Mouse (Mus musculus): ENCODE results near the gene Sp6. TPM values are rescaled to one million over a fixed set of nuclear protein-coding genes. Genes with fewer than 3 reads are reported as not detected.
A peak's percentile ranks its signal among the peaks of the same experiment; 100 is the strongest.

Sp6 gene
- total and polyA plus RNA-seq, 3 experiments, result 10.1 to 65.5 (median 18.4) TPM

DNA sequence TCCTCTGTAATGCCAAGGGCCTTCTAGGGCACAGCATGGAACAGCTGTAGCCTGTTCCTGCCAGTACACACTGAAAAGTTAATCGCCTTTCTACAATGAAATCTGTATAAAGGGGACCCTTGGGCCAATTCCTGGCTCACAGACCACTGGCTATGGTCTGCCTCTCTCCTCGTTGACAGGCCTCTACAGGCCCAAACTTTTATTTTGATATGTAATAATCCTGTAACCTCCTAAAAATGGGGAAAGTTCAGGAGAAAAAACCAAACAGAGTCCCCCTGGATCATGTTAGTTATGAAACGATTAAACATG is 36.9 kb upstream of the Sp6 start:
- peak overlapping the region; percentile 88 for H3K9ac ChIP-seq (ENCODE audit: insufficient read depth, low read depth)
- dilution Hi-C loops (cut with MboI; ENCODE audit: extremely low pct_ligation_motif_present, extremely low pct_unique_long_range_greater_than_20kb, low sequenced_read_pairs), result no loop called here
- H3K79me2 ChIP-seq (replicated peaks; ENCODE audit: control insufficient read depth, extremely low read depth, insufficient read depth, poor library complexity, severe bottlenecking), result peaks cover 38% of the 10 kb centered on the region
- DNase-seq (ENCODE audit: extremely low read depth), result no peak
- H3K27ac ChIP-seq (ENCODE audit: insufficient read depth, low read depth), result no peak overlapping the region
- peaks cover 20 to 55% of the 10 kb centered on the region in 2 experiments for H3K4me1 ChIP-seq (ENCODE audit: control insufficient read depth in 1 of 2, insufficient read depth in 2 of 2)
- H3K9me3 ChIP-seq (replicated peaks; ENCODE audit: low read length), result no peaks in the 10 kb centered on the region
- in situ Hi-C loops (cut with MboI; ENCODE audit: low pct_ligation_motif_present, low pct_unique_long_range_greater_than_20kb, low sequenced_read_pairs), result no loop called here
- no peak for TF ChIP-seq E2F4 (IDR thresholded peaks at IDR 0.05; ENCODE audit: insufficient replicate concordance, low read depth, low read length)
- TF ChIP-seq ZMIZ1 (IDR thresholded peaks at IDR 0.05; ENCODE audit: low read depth, low read length), result no peak
- no peak for TF ChIP-seq ZC3H11A (IDR thresholded peaks at IDR 0.05; ENCODE audit: low read depth, low read length)
- no peak for TF ChIP-seq ELF1 (IDR thresholded peaks at IDR 0.05; ENCODE audit: low read depth, low read length)
- no peak for TF ChIP-seq KAT2A (IDR thresholded peaks at IDR 0.05; ENCODE audit: insufficient replicate concordance, low read length)
- TF ChIP-seq CHD1 (IDR thresholded peaks at IDR 0.05; ENCODE audit: low read depth, low read length), result no peak
- no peak for TF ChIP-seq POLR2AphosphoS2 (IDR thresholded peaks at IDR 0.05; ENCODE audit: low read depth, low read length)
- no peak for TF ChIP-seq HCFC1 (IDR thresholded peaks at IDR 0.05; ENCODE audit: low read depth, low read length)
- TF ChIP-seq ETS1 (conservative IDR thresholded peaks at IDR 0.05; ENCODE audit: low read depth, low read length), result no peak
- TF ChIP-seq MAZ (IDR thresholded peaks at IDR 0.05; ENCODE audit: low read depth, low read length), result no peak
- no peak for TF ChIP-seq ZKSCAN1 (IDR thresholded peaks at IDR 0.05; ENCODE audit: borderline replicate concordance, low read depth, low read length)
- no peak for TF ChIP-seq MYC (IDR thresholded peaks at IDR 0.05; ENCODE audit: low read depth, low read length)
- TF ChIP-seq RCOR1 (conservative IDR thresholded peaks at IDR 0.05; ENCODE audit: low read depth, low read length), result no peak
- no peak for TF ChIP-seq MAX (IDR thresholded peaks at IDR 0.05; ENCODE audit: low read length)
- TF ChIP-seq PAX5 (IDR thresholded peaks at IDR 0.05; ENCODE audit: low read length), result no peak
- TF ChIP-seq SIN3A (IDR thresholded peaks at IDR 0.05; ENCODE audit: low read length), result no peak
- TF ChIP-seq USF2 (conservative IDR thresholded peaks at IDR 0.05; ENCODE audit: low read depth, low read length), result no peak
- TF ChIP-seq IRF4 (IDR thresholded peaks at IDR 0.05; ENCODE audit: low read depth, low read length), result no peak
- TF ChIP-seq NRF1 (IDR thresholded peaks at IDR 0.05; ENCODE audit: low read depth, low read length), result no peak
- no peak for TF ChIP-seq SMC3 (IDR thresholded peaks at IDR 0.05; ENCODE audit: low read depth, low read length)
- peaks cover 0 to 26% of the 10 kb centered on the region in 2 experiments for H3K36me3 ChIP-seq (replicated peaks in 1 of 2; ENCODE audit: control insufficient read depth in 1 of 2, insufficient read depth in 1 of 2, low read length in 1 of 2)
- no peaks in the 10 kb centered on the region for H3K27me3 ChIP-seq (replicated peaks)
- H3K4me3 ChIP-seq (replicated peaks in 1 of 3; ENCODE audit: low read depth in 2 of 3, low read length in 2 of 3, poor library complexity in 1 of 3), result peak overlapping the region; percentile 78 to 93 (median 88)
- peak overlapping the region; percentile 86 for H3K4me2 ChIP-seq (ENCODE audit: insufficient read depth, low read depth, poor library complexity, severe bottlenecking)

DNA sequence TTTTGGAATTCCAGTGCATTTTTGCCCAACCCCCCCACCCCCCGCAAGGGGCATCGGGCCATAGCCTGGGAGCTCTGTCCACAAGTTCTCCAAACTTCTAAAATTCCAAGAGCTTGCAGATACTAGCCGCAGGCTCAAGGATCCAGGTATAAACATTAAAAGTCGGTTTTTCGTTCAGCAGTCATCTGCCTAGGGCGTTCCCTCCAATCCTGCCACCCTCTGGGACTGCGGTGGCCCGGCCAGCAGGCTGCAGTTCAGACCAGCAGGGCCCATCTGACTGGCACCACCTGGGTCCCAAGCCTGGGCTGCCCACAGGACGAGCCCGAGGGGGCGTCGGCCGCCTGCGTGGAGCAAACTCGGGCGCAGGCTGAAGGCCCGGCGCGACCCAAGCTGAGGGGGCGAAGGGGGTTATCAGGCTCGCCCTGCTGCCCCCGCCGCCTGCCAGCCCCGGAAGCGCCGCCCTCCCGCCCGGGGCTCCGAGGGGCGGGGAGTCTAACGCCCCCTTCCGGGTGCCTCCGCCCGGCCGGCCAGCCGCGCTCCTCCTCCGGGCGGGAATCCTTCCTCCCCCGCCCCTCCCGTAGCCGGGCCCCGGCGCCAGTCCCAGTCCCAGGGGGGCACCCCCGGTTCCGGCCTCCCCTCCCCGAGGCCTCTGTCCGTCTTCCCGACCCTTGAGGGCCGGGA is 36.1 kb upstream of the Sp6 start:
- Histone ChIP-seq H3K9ac (ENCODE audit: insufficient read depth, low read depth) (peak overlapping the region; percentile 88), H3K79me2 (replicated peaks; ENCODE audit: control insufficient read depth, extremely low read depth, insufficient read depth, poor library complexity, severe bottlenecking) (peaks cover 36% of the 10 kb centered on the region), H3K36me3 (replicated peaks in 1 of 2; ENCODE audit: control insufficient read depth in 1 of 2, insufficient read depth in 1 of 2, low read length in 1 of 2) (peaks cover 0 to 24% of the 10 kb centered on the region in 2 experiments), H3K9me3 (replicated peaks; ENCODE audit: low read length) (no peaks in the 10 kb centered on the region), H3K4me1 (ENCODE audit: control insufficient read depth in 1 of 2, insufficient read depth in 2 of 2) (peaks cover 23 to 61% of the 10 kb centered on the region in 2 experiments), H3K4me3 (replicated peaks in 1 of 3; ENCODE audit: low read depth in 2 of 3, low read length in 2 of 3, poor library complexity in 1 of 3) (peak overlapping the region; percentile 78 to 93 (median 88)), H3K27ac (ENCODE audit: insufficient read depth, low read depth) (peak overlapping the region; percentile 37; the same call in 1 of the 2 replicates), H3K4me2 (ENCODE audit: insufficient read depth, low read depth, poor library complexity, severe bottlenecking) (peak overlapping the region; percentile 86), H3K27me3 (replicated peaks) (no peaks in the 10 kb centered on the region)
- peak; percentile 78 for DNase-seq (ENCODE audit: extremely low read depth)
- dilution Hi-C loops (cut with MboI; ENCODE audit: extremely low pct_ligation_motif_present, extremely low pct_unique_long_range_greater_than_20kb, low sequenced_read_pairs), result no loop called here
- in situ Hi-C loops (cut with MboI; ENCODE audit: low pct_ligation_motif_present, low pct_unique_long_range_greater_than_20kb, low sequenced_read_pairs), result no loop called here
- no peak for TF ChIP-seq NRF1 (IDR thresholded peaks at IDR 0.05; ENCODE audit: low read depth, low read length)
- no peak for TF ChIP-seq ZNF384 (IDR thresholded peaks at IDR 0.05; ENCODE audit: low read depth, low read length)
- TF ChIP-seq MXI1 (IDR thresholded peaks at IDR 0.05; ENCODE audit: low read depth, low read length), result peak; percentile 84
- no peak for TF ChIP-seq ZKSCAN1 (IDR thresholded peaks at IDR 0.05; ENCODE audit: borderline replicate concordance, low read depth, low read length)
- peak; percentile 73; the same call in 1 of the 2 replicates for TF ChIP-seq NELFE (IDR thresholded peaks at IDR 0.05; ENCODE audit: low read depth, low read length)
- TF ChIP-seq SMC3 (IDR thresholded peaks at IDR 0.05; ENCODE audit: low read depth, low read length), result no peak
- TF ChIP-seq CTCF (conservative IDR thresholded peaks at IDR 0.05 in 1 of 2, IDR thresholded peaks at IDR 0.05 in 1 of 2; ENCODE audit: low read depth in 2 of 2, low read length in 2 of 2), result no peak; a peak in 1 of 4 replicates
- no peak for TF ChIP-seq POLR2AphosphoS2 (IDR thresholded peaks at IDR 0.05; ENCODE audit: low read depth, low read length)
- no peak for TF ChIP-seq JUND (conservative IDR thresholded peaks at IDR 0.05; ENCODE audit: low read depth, low read length)
- no peak for TF ChIP-seq E2F4 (IDR thresholded peaks at IDR 0.05; ENCODE audit: insufficient replicate concordance, low read depth, low read length)
- no peak for TF ChIP-seq RCOR1 (conservative IDR thresholded peaks at IDR 0.05; ENCODE audit: low read depth, low read length)
- no peak for TF ChIP-seq UBTF (IDR thresholded peaks at IDR 0.05; ENCODE audit: low read depth, low read length)
- no peak; the same call in 1 of the 2 replicates for TF ChIP-seq TCF12 (IDR thresholded peaks at IDR 0.05; ENCODE audit: low read depth, low read length)
- no peak for TF ChIP-seq KAT2A (IDR thresholded peaks at IDR 0.05; ENCODE audit: insufficient replicate concordance, low read length)
- no peak for TF ChIP-seq GABPA (IDR thresholded peaks at IDR 0.05; ENCODE audit: insufficient replicate concordance, low read depth, low read length)
- TF ChIP-seq USF1 (IDR thresholded peaks at IDR 0.05; ENCODE audit: low read depth, low read length), result no peak
- no peak for TF ChIP-seq MAFK (IDR thresholded peaks at IDR 0.05; ENCODE audit: insufficient replicate concordance, low read length)
- no peak for TF ChIP-seq CHD2 (IDR thresholded peaks at IDR 0.05; ENCODE audit: low read length)
